Mouse (Mus musculus) megakaryocyte, embryonic 14.5 days (primary cell): ENCODE results near the gene Lgals3bp.

ENCODE experiments used
- FLI1 ChIP-seq: IDR thresholded peaks from 2 replicates; pipeline ENCODE4 v1.6.1; 2012; ENCODE audit warnings: low read length, inconsistent platforms, mixed read lengths
- GATA1 ChIP-seq: IDR thresholded peaks from 3 replicates; pipeline ENCODE4 v1.6.1; 2012; ENCODE audit warnings: mixed read lengths, low read length, inconsistent platforms, borderline replicate concordance

GRCm38 (mm10) chr11:118362501-118362900 is 39.4 kb downstream of the Lgals3bp start:
- TF ChIP-seq FLI1 (no peak), GATA1 (no peak)
